Mouse (Mus musculus): ENCODE data around the gene Dnmt3l. TPM values are rescaled to one million over a fixed set of nuclear protein-coding genes. Genes with fewer than 3 reads are reported as not detected.
"Not testable (repeated sequence)": the region's sequence is repeated elsewhere in the genome, so short reads cannot be mapped to it uniquely, and the experiment has no call there.

The Dnmt3l gene
- polyA plus RNA-seq, 1 experiment from 2014 or later = not detected

DNA sequence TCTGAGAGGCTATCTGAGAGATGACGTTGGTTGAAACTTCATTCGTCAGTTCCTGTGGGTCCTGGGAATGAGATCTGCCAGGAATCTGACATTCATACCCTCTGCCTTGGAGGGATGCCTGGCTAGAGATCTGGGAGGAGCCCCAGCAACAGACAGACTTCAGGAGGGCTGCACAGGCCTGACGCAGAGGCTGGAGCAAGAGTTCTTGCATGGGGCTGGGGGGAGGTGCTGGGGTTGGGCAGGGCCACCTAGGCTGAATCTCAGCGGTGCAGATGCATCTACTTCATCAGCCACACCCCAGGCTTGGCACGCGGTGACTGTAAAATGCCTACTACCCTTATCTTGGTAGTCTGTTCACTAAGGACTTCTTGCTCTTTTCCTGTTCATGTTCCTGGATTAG is 48.5 kb downstream of the Dnmt3l start:
- H3K4me1 ChIP-seq = no peaks in the 10 kb centered on the region
- H3K27ac ChIP-seq = no peak overlapping the region
- no peak for ATAC-seq
- H3K27me3 ChIP-seq (replicated peaks) = 0 out of 2 replicates have a peak, but pooled peaks cover 6% of the 10 kb centered on the region
- 35% methylated on average over 6 of the region's 6 CpGs for WGBS (ENCODE audit: insufficient replicate concordance)
- no peak overlapping the region for H3K4me2 ChIP-seq
- no peak overlapping the region for H3K4me3 ChIP-seq
- no peak overlapping the region for H3K9ac ChIP-seq
- no peaks in the 10 kb centered on the region for H3K36me3 ChIP-seq
- H3K9me3 ChIP-seq (replicated peaks) = no peaks in the 10 kb centered on the region

DNA sequence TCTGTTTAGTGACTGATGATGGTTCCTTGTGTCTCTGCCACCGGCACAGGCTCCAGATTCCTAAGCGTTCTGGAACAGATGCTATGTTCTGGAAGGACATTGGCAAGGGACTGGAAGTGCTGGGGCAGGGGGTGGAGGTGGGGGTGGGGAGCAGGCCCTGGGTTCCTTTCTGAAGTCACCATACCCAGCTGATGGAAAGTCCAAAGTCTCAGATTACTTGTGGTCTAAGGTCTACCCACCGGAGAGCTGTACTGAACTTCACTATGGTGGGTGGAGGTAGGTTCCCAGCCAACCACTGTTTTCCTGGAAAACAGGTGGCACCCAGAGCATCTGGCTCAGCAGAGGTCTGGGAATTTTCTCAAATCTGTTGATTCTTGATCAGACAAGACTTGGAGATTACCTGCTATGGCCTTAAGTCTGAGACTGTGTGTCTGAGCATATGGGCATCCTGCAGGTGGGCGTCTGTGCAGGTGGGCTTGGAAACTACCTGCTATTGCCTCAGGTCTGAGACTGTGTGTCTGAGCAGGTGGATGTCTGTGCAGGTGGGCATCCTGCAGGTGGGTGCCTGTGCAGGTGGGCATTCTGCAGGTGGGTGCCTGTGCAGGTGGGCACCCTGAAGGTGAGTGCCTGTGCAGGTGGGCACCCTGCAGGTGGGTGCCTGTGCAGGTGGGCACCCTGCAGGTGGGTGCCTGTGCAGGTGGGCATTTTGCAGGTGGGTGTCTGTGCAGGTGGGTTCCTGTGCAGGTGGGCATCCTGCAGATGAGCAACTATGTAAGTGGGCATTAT is 49.2 kb downstream of the Dnmt3l start:
- H3K27ac ChIP-seq = no peak overlapping the region
- H3K36me3 ChIP-seq = no peaks in the 10 kb centered on the region
- no peaks in the 10 kb centered on the region for H3K4me1 ChIP-seq
- H3K27me3 ChIP-seq (replicated peaks) = 0 out of 2 replicates have a peak, but pooled peaks cover 6% of the 10 kb centered on the region
- ATAC-seq = no peak
- no peak overlapping the region for H3K4me3 ChIP-seq
- no peak overlapping the region for H3K4me2 ChIP-seq
- H3K9ac ChIP-seq = no peak overlapping the region
- H3K9me3 ChIP-seq (replicated peaks) = no peaks in the 10 kb centered on the region
- 61% methylated on average over 4 of the region's 4 CpGs for WGBS (ENCODE audit: insufficient replicate concordance)

DNA sequence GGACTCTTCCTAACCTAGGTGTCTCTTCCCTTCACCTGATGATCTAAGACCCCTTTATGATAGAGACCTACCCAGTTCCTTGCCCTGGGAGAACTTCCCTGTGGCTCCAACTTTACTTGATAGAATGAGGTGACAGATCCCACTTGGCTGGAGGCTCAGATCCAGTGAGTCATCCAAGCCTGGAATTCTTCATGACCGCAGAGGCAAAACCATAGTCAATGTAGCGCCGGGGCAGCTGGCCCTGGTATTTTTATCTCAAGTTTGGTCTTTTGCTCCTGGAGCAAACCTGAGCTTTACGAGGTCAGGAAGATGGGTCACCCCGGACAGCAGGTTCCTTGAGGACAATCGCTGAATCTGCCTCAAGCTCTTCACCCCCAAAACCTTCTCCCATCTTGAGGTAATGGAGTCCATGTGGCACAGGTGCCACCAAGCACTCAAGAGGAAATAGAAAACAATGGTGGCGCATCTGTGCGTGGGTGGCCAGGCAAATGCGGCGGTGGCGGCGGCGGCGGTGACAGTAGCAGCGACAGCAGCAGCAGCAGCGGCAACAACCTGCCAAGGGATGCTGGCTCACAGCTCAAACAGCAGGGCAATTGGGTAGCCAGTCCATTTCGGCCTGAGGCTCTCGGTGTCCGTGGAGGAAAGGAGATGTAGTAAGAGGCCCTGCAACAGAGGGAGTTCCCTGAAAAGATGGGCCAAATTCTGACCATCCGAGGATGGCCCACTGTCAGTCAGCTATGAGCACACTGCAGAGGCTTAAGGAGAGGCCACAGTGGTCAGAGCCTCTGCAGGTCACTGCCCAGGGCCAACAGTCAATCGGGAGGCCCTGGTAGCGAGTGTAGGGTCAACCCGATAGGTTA is 50.3 kb downstream of the Dnmt3l start:
- Histone ChIP-seq H3K4me1 (no peaks in the 10 kb centered on the region), H3K4me2 (no peak overlapping the region), H3K9ac (no peak overlapping the region), H3K27ac (no peak overlapping the region), H3K4me3 (no peak overlapping the region), H3K9me3 (replicated peaks) (no peaks in the 10 kb centered on the region), H3K27me3 (replicated peaks) (0 out of 2 replicates have a peak, but pooled peaks cover 6% of the 10 kb centered on the region), H3K36me3 (no peaks in the 10 kb centered on the region)
- 75% methylated on average over 23 of the region's 23 CpGs for WGBS (ENCODE audit: insufficient replicate concordance)
- ATAC-seq = no peak

DNA sequence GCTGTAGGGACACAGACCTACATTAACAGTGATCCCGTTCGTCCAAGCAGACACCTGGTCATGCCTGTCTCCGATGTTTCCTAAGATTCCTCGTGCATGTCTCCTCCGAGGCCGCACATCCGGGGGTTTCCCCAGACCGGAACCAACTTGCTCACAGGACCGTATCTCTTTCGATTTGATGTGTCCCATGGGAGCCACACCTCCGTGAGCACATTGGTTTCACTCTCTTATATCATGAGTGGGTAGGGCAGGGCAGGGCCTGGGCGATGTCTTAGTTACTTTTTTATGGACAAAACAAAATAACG is 50.9 kb downstream of the Dnmt3l start:
- Histone ChIP-seq H3K27ac (no peak overlapping the region), H3K27me3 (replicated peaks) (0 out of 2 replicates have a peak, but pooled peaks cover 6% of the 10 kb centered on the region), H3K4me3 (no peak overlapping the region), H3K9me3 (replicated peaks) (no peaks in the 10 kb centered on the region), H3K36me3 (no peaks in the 10 kb centered on the region), H3K9ac (no peak overlapping the region), H3K4me2 (no peak overlapping the region), H3K4me1 (no peaks in the 10 kb centered on the region)
- ATAC-seq = no peak
- 78% methylated on average over 13 of the region's 13 CpGs for WGBS (ENCODE audit: insufficient replicate concordance)

DNA sequence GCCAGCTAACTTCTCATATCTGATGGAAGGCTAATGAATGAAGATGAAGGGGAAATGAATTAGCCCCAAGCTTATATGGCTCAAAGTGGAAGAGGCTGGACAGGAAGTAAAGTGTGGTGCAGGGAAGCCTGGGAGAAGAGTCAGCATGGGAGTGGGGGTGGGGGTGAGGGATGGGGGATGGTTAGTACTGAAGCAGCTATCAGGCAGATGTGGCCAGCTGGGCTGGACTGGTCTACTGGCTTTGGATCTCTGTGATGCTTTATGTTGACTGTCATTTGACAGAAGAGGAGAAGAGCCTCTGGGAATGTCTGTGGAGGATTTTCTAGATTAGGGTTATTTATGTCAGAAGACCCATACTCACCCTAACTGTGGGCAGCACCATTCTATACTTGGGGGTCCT is 53.5 kb downstream of the Dnmt3l start:
- no peak overlapping the region for H3K27ac ChIP-seq
- no peaks in the 10 kb centered on the region for H3K4me1 ChIP-seq
- no peak overlapping the region for H3K4me2 ChIP-seq
- H3K9me3 ChIP-seq (replicated peaks) = no peaks in the 10 kb centered on the region
- H3K36me3 ChIP-seq = no peaks in the 10 kb centered on the region
- H3K4me3 ChIP-seq = no peak overlapping the region
- 0 out of 2 replicates have a peak, but pooled peaks cover 6% of the 10 kb centered on the region for H3K27me3 ChIP-seq (replicated peaks)
- ATAC-seq = no peak
- no peak overlapping the region for H3K9ac ChIP-seq

DNA sequence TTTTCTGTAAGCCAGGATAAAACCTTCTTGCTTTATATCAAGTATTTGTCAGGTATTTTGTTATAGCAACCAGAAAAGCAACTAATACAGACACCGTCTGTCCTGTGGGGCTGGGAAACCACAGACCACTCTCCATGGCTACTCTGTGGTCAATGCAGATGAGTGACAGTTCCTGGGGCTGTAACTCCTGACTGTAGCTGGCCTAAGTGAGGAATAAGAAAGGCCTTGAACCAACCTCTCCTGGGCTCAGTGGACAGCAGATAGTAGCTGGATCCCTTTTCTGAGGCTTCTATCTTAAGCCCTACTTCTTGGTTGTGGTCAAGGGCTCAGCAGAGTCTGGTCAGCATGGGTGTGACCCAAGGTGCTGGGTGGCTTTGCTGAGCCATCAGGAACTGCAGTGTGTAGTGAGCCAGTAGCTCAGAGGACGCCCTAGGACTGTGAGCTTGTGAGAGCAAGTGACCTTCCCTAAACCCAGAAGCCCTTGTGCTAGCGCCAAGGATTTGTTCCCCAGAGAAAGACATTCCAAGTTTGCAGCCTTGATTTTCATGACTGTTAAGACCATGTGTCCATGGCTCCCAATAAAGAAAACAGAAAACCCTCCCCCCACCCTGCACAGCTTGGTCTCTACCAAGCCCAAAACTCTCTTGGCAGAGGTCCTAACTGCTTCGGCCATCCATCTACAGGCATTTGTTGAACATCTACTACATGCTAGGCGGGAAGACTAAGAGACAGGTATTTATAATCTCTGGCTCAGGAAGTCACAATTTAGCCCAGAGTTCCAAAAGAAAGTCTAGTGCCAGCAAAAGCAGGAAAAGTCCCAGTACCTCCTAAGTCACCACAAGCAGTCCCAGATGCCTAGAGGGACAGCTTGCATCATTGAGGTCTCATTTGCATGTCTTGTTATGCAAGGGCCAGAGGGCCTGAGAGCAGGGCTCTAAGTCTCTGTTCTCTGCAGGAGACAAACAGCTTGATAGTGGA is 54.5 kb downstream of the Dnmt3l start:
- Histone ChIP-seq H3K27ac (no peak overlapping the region), H3K4me3 (no peak overlapping the region), H3K4me2 (no peak overlapping the region), H3K9ac (no peak overlapping the region), H3K9me3 (replicated peaks) (no peaks in the 10 kb centered on the region), H3K36me3 (no peaks in the 10 kb centered on the region), H3K27me3 (replicated peaks) (peaks cover 11% of the 10 kb centered on the region; the same call in 1 of the 2 replicates), H3K4me1 (no peaks in the 10 kb centered on the region)
- WGBS (ENCODE audit: insufficient replicate concordance) = 61% methylated on average over 5 of the region's 5 CpGs
- ATAC-seq = no peak

DNA sequence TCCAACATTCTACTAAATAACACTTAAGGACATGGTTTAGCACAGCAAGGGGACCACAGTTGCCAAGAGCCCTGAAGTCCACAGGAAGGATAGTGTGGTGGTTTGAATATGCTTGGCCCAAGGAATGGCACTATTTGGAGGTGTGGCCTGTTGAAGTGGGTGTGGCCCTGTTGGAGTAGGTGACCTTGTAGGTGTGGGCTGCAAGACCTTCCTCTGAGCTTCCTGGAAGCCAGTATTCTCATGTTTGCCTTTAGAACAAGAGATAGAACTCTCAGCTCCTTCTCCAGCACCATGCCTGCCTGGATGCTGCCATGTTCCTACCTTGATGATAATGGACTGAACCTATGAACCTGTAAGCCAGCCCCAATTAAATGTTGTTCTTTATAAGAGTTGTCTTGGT is 58.1 kb downstream of the Dnmt3l start:
- H3K4me3 ChIP-seq; H3K27ac ChIP-seq; ATAC-seq; H3K4me1 ChIP-seq; H3K9ac ChIP-seq; H3K36me3 ChIP-seq; H3K9me3 ChIP-seq (replicated peaks); H3K4me2 ChIP-seq: not testable (repeated sequence)
- H3K27me3 ChIP-seq (replicated peaks) = peaks cover 13% of the 10 kb centered on the region; the same call in 1 of the 2 replicates

DNA sequence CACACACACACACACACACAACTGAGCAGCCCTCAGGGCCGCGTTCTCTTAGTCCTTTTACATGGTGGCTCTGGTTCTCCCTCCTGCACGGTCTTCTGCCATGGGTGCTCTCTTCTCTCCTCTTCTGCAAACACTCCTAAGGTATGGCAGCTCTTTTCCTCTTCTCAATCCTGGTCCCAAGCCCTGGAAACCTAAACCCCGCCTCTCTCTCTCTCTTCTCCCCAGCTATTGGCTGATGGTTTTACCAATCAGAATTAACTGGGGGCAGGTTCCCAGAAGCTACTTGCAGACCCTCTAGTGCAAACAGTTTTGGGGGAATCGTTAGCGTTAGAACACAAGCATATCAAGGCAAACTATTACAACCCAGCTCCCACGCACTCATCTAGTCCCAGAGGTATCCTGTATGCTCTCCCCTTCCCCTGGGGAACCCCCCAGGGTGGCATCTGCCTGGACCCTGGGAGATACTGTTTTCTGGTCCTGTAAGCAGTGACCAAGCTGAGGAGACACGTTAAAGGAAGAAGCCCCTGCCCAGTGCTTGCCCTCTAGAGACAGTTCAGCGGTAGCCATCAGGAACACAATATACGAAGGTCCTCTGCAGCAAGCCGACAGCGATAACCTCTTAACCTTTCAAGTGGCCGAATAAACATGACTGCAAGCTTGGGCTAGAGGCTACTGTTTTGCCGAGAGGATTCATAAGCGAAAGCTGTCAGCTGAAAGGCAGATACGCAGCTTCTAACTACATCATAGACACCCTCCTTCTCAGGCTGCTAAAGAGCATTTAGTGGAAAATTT is 59.4 kb downstream of the Dnmt3l start:
- H3K4me3 ChIP-seq = 0 out of 2 replicates have a peak overlapping the region, but pooled peaks have one; percentile 10

DNA sequence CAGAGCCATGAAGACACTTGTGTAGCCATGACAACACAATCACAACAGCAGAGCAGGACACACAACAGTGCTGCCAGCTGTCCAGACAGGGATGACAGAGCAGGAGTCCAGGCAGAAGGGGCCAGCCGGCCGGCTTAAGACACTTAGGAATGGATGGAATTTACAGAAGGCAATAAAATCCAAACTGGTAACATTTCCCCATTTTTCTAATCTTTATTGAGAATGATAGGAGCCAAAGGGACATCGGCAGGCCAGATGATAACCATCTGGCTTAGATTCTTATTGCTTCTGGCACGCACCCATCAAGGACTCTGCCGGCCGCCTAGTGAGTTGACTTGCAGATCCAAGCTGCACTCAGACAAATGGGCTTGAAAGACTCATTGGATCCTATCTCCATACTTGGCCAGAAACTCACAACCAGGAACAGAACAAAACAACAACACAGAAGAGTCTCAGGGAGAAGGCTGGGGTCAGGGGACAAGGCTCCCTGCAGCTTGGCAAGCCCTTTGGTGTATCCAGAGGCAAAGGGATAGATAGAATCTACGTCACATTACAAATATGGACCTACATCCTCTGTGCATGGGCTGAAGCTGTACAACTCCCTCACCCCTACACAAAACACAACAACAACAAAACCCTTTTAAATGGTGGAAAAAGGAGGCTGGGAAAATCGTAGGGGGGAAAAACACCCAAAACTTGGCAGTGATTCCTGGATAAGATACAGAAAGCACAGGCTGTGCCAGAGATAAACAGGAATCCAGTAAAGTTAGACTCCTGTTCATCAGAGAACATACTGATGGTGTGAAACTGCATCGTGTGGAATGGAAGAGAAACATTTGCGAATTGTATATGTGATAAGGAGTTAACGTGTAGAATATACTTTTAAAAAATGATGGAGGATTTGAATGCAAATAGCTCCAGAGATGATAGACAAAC is 63.1 kb downstream of the Dnmt3l start:
- no peak overlapping the region for H3K4me2 ChIP-seq
- ATAC-seq = no peak

More for the DNA sequence above, 59.4 kb downstream of the Dnmt3l start:
- H3K36me3 ChIP-seq = no peaks in the 10 kb centered on the region
- peak overlapping the region; percentile 45 for H3K4me2 ChIP-seq
- no peaks in the 10 kb centered on the region for H3K4me1 ChIP-seq
- H3K27me3 ChIP-seq (replicated peaks) = peaks cover 13% of the 10 kb centered on the region; the same call in 1 of the 2 replicates
- peak overlapping the region; percentile 46 for H3K27ac ChIP-seq
- 21% methylated on average over 16 of the region's 16 CpGs for WGBS (ENCODE audit: insufficient replicate concordance)
- no peak overlapping the region for H3K9ac ChIP-seq
- ATAC-seq = peak; percentile 53
- H3K9me3 ChIP-seq (replicated peaks) = no peaks in the 10 kb centered on the region

DNA sequence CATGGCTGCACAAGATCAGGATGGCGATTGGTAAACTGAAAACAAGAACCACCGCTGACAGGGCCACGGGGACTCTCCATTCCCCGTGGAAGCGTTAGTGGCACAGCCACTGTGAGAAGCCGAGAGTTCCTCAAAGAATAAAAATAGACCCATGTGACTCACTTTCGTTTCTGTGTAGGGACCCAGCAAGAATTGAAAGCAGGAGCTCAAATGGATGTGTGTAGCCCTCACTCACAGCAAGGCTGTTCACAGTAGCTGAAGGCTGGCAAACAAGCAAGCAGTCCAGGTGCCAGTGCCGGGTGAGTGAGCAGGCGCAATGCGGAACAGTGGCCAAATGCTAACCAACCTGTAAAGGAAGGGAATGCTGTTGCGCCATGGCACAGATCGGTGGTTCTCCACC is 63.8 kb downstream of the Dnmt3l start:
- WGBS (ENCODE audit: insufficient replicate concordance) = 64% methylated on average over 12 of the region's 12 CpGs
- H3K9ac ChIP-seq = no peak overlapping the region
- no peak overlapping the region for H3K4me2 ChIP-seq
- no peaks in the 10 kb centered on the region for H3K4me1 ChIP-seq
- H3K27ac ChIP-seq = no peak overlapping the region
- no peaks in the 10 kb centered on the region for H3K9me3 ChIP-seq (replicated peaks)
- H3K27me3 ChIP-seq (replicated peaks) = peaks cover 13% of the 10 kb centered on the region; the same call in 1 of the 2 replicates
- no peak for ATAC-seq
- H3K4me3 ChIP-seq = no peak overlapping the region
- no peaks in the 10 kb centered on the region for H3K36me3 ChIP-seq

More for the DNA sequence above, 63.1 kb downstream of the Dnmt3l start:
- H3K4me3 ChIP-seq = no peak overlapping the region
- no peak overlapping the region for H3K27ac ChIP-seq
- no peaks in the 10 kb centered on the region for H3K4me1 ChIP-seq
- H3K27me3 ChIP-seq (replicated peaks) = peaks cover 13% of the 10 kb centered on the region; the same call in 1 of the 2 replicates
- no peaks in the 10 kb centered on the region for H3K9me3 ChIP-seq (replicated peaks)
- 73% methylated on average over 11 of the region's 11 CpGs for WGBS (ENCODE audit: insufficient replicate concordance)
- no peaks in the 10 kb centered on the region for H3K36me3 ChIP-seq
- H3K9ac ChIP-seq = no peak overlapping the region

Measured in liver, embryonic 12.5 days (tissue).